22 mouse cellular contexts compared by ENCODE assay signal in the genomic region with DNA sequence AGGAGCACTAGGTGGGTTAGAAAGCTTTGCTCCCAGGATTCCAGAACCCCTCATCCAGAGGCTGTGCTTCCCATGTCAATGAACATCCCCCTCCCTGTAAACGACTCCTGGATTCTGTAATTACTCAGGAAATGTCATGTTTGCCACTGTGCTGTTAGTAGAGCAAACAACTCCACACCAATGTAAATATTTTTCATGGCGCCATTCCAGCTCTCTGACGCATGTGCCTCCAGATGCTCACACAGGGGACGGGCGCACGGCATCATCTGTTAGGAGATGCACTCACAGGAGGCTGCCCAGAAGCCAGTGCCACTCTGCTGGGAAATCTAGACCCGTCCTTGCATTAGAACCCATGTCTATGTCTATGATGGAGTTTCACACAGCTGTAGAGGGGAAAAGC. TPM values are rescaled to one million over a fixed set of nuclear protein-coding genes. Genes with fewer than 3 reads are reported as not detected.
DNase-seq lines count a peak whose midpoint lies in the region; ATAC-seq lines count a peak whose summit lies in the region.
"Had no signal": no experiment of that assay in that cellular context is flagged by ENCODE, and none has a peak within 500 bp of the region (broad histone marks: within the 10 kb centered on the region; RNA-seq: fewer than 3 reads in every experiment).

No protein-coding gene starts in this region.

- H3K9me3 ChIP-seq in embryonic facial prominence, embryonic 14.5 days (ENCODE audit: control insufficient read depth, low read length): no peaks in the 10 kb centered on the region
- no peaks in the 10 kb centered on the region for H3K9me3 ChIP-seq in embryonic facial prominence, embryonic 10.5 days
- H3K9me3 ChIP-seq: forebrain, embryonic 15.5 days; limb, embryonic 12.5 days; lung, embryonic 15.5 days; midbrain, embryonic 15.5 days had no signal

- no peak overlapping the region for H3K4me2 ChIP-seq in embryonic facial prominence, embryonic 14.5 days (ENCODE audit: low read depth, low read length)
- H3K4me2 ChIP-seq: forebrain, embryonic 15.5 days; limb, embryonic 12.5 days; lung, embryonic 15.5 days; midbrain, embryonic 15.5 days had no signal

- no peaks in the 10 kb centered on the region for H3K36me3 ChIP-seq in embryonic facial prominence, embryonic 14.5 days (ENCODE audit: control insufficient read depth, insufficient read depth, low read length)
- no peaks in the 10 kb centered on the region for H3K36me3 ChIP-seq in embryonic facial prominence, embryonic 10.5 days (replicated peaks)
- H3K36me3 ChIP-seq: forebrain, embryonic 15.5 days; limb, embryonic 12.5 days; lung, embryonic 15.5 days; midbrain, embryonic 15.5 days had no signal

- no peak overlapping the region for H3K27ac ChIP-seq in embryonic facial prominence, embryonic 14.5 days (replicated peaks; ENCODE audit: low read depth, low read length)
- H3K27ac ChIP-seq in embryonic facial prominence, embryonic 10.5 days (replicated peaks): no peak overlapping the region
- H3K27ac ChIP-seq: forebrain, embryonic 15.5 days; heart, adult 2 months; layer of hippocampus, adult 2 months; left cerebral cortex, adult 2 months; limb, embryonic 12.5 days; lung, embryonic 15.5 days; midbrain, embryonic 15.5 days had no signal

- no peaks in the 10 kb centered on the region for H3K4me1 ChIP-seq in embryonic facial prominence, embryonic 14.5 days (ENCODE audit: control insufficient read depth, insufficient read depth, low read length)
- no peaks in the 10 kb centered on the region for H3K4me1 ChIP-seq in embryonic facial prominence, embryonic 10.5 days
- H3K4me1 ChIP-seq: forebrain, embryonic 15.5 days; limb, embryonic 12.5 days; midbrain, embryonic 15.5 days had no signal

- DNase-seq in embryonic facial prominence, embryonic 14.5 days (ENCODE audit: low spot score): peak; percentile 18
- DNase-seq in embryonic facial prominence, embryonic 10.5 days (ENCODE audit: low spot score): no peak
- DNase-seq in kidney, postnatal 4 days: peak; percentile 51 to 63
- no peak for DNase-seq in kidney, adult 18-20 months
- peak; percentile 63 for DNase-seq in large intestine, adult 2 months (ENCODE audit: low read depth, low spot score)
- peak; percentile 22 for DNase-seq in mesoderm, embryonic 11.5 days (ENCODE audit: low read depth, low spot score)
- no peak for DNase-seq in gastrocnemius, postnatal 36 days
- DNase-seq: adrenal gland, postnatal 36 days; cerebellum, postnatal 10 days; heart, adult 2 months; right cerebral cortex, adult 18-20 months; spleen, adult 18-20 months had no signal

- no peaks in the 10 kb centered on the region for H3K27me3 ChIP-seq in embryonic facial prominence, embryonic 14.5 days (replicated peaks; ENCODE audit: control insufficient read depth, insufficient read depth, low read length)
- H3K27me3 ChIP-seq in embryonic facial prominence, embryonic 10.5 days (replicated peaks; ENCODE audit: low read depth, poor library complexity, severe bottlenecking): no peaks in the 10 kb centered on the region
- H3K27me3 ChIP-seq: CH12.LX; forebrain, embryonic 15.5 days; limb, embryonic 12.5 days; lung, embryonic 15.5 days; midbrain, embryonic 15.5 days had no signal

- H3K9ac ChIP-seq in embryonic facial prominence, embryonic 14.5 days (ENCODE audit: low read depth, low read length): no peak overlapping the region
- H3K9ac ChIP-seq: forebrain, embryonic 15.5 days; limb, embryonic 12.5 days; lung, embryonic 15.5 days; midbrain, embryonic 15.5 days had no signal

- WGBS in embryonic facial prominence, embryonic 14.5 days: 71% methylated on average over 7 of the region's 7 CpGs
- WGBS in embryonic facial prominence, embryonic 10.5 days: 80% methylated on average over 7 of the region's 7 CpGs
- 12% methylated on average over 7 of the region's 7 CpGs for WGBS in large intestine, adult 2 months

- no peak overlapping the region for H3K4me3 ChIP-seq in embryonic facial prominence, embryonic 14.5 days (ENCODE audit: low read depth, low read length)
- no peak overlapping the region for H3K4me3 ChIP-seq in embryonic facial prominence, embryonic 10.5 days
- H3K4me3 ChIP-seq: erythroblast, embryonic 14.5 days; forebrain, embryonic 15.5 days; heart, adult 2 months; layer of hippocampus, adult 2 months; left cerebral cortex, adult 2 months; limb, embryonic 12.5 days; lung, embryonic 15.5 days; midbrain, embryonic 15.5 days had no signal

- no peak for ATAC-seq in embryonic facial prominence, embryonic 14.5 days (ENCODE audit: low read depth)
- ATAC-seq in megakaryocyte, adult 5-6 weeks (ENCODE audit: poor library complexity, severe bottlenecking): no peak
- ATAC-seq: activated CD4-positive, CD25-positive, alpha-beta regulatory T cell, adult 4 months; forebrain, embryonic 15.5 days; midbrain, embryonic 15.5 days had no signal

- intact Hi-C loops in gastrocnemius, postnatal 36 days (cut with DNase I): no loop called here

RNA-seq across cellular contexts. Expression of a gene that starts 51.3 kb away (rescaled TPM):
- 385 and 468 TPM in 2 replicates for polyA plus RNA-seq in embryonic facial prominence, embryonic 14.5 days (2014; fragmentation: Nextera tagmentation; extraction: Ambion mirVana)
- polyA plus RNA-seq in embryonic facial prominence, embryonic 10.5 days (2016; fragmentation: Nextera tagmentation; extraction: Ambion mirVana): 181 and 252 TPM in 2 replicates
- 146 and 176 TPM in 2 replicates for polyA plus RNA-seq in large intestine, adult 2 months (2012; rRNA removed)
- total RNA-seq in megakaryocyte, adult 5-6 weeks (2015): 1,226 and 1,246 TPM in 2 replicates
- 95.0 and 249 TPM in 2 replicates for total RNA-seq in megakaryocyte, adult 5-6 weeks (2017)
- 100 to 1,000 TPM; 347 to 480 TPM for total RNA-seq in gastrocnemius, postnatal 36 days (2021)

Comparison
In these comparisons a context has a peak if more than half of its experiments do, and no peak if none do; other contexts are left out.
1. DNase-seq: peak in embryonic facial prominence, embryonic 14.5 days (single experiment), kidney, postnatal 4 days (2 of 2), large intestine, adult 2 months (single experiment) and mesoderm, embryonic 11.5 days (single experiment); none in embryonic facial prominence, embryonic 10.5 days (single experiment), kidney, adult 18-20 months (single experiment) and gastrocnemius, postnatal 36 days (0 of 2).